Mouse (Mus musculus): ENCODE results near the gene Zfp524.

DNA sequence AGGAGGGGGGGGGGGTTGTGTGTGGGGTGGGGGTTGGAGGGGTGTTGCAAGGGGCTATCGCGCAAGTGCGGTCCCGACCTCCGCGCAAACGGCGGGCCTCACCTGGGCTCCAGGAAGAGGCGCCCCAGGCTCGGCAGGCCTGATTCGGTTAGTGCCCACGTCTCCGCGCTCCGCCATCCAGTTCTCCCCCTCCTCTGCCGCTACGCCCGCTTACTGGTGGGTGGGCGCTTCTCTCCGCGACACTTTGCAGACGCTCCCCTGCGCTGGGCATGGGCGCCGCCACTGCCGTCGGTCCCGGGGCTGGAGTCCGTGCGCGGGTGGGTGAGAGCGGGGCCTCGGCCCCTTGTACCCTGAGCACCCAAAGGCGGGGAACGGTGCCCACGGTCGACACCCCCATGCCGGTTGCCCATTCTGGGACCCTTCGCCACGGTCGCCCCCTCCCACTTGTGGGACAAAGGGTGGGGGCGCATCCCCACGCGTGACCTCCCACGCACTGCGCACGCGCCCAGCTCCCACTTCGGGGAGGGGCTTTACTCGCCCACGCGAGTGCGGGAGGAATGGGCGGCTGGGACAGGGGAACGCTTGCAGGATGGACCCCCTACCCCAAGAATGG, 42.5 kb downstream of the Zfp524 start:
- TF ChIP-seq CTCF (IDR thresholded peaks at IDR 0.05; ENCODE audit: borderline replicate concordance, extremely low read depth, insufficient read depth, insufficient read length) (no peak), POLR2A (IDR thresholded peaks at IDR 0.05; ENCODE audit: borderline replicate concordance, extremely low read depth, insufficient read depth, insufficient read length, poor library complexity, severe bottlenecking) (no peak)

Measured in brain, embryonic 14.5 days (tissue).